Mouse (Mus musculus) CD4-positive, CD25-positive, alpha-beta regulatory T cell, adult 4 months (primary cell): ENCODE results near the gene Spns1. TPM values are rescaled to one million over a fixed set of nuclear protein-coding genes. Genes with fewer than 3 reads are reported as not detected.

Experiments
- ATAC-seq: one replicate; pipeline ENCODE4 v1.8.0; 2017
- polyA plus RNA-seq, 2 experiments: library from polyadenylated mRNA; unstranded; fragments of 100-300 nt; shearing (Covaris generic); gene quantifications; one replicate each; pipeline ENCODE4 v1.2.1; 2017

Gene Spns1
- polyA plus RNA-seq, 2 experiments from 2014 or later = 42.8 to 86.8 TPM

DNA sequence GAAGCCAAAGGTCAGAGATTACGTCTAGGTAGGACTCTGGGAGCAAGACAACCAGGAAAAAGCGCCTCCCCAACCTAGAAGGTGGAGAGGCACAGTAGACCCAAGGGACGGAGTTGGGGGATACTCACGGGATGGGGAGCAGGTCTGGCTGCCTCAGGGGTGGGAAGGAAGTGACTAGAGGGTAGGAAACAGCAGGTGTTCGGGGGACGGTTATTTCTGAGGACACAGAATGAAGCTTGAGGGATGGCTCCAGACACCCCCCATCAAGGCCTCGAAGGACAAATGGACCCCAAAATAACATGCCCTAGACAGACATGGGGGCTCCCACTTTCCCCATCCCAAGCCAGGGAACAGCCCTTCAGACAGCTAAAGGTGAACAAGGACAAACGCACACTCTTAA, 8.9 kb downstream of the Spns1 start:
- no peak for ATAC-seq

DNA sequence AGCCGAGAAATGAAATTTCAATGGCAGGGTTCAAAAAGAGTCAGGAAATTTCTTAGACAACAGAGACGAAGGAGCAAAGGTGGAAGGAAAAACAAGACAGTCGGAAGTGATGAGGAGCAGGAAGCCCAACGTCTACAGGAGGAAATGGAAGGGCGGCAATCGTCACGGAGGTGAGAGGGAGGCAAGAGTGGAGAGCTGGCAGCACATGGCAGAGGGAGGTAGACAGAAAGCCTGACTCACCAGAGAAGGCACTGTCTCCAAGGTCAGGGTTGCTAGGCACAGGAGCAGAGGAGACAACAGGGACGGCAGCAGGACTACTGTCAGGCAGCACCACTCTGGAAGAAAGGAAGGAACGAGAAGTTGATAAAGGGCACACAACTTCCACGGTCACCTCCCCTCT, 9.6 kb downstream of the Spns1 start:
- peak; percentile 41 for ATAC-seq

- no peak for ATAC-seq
Measured at GRCm38 (mm10) chr7:126363038-126363437, 14.2 kb downstream of the Spns1 start.

- ATAC-seq = no peak
Measured at GRCm38 (mm10) chr7:126359049-126359448, 18.2 kb downstream of the Spns1 start.

GRCm38 (mm10) chr7:126358413-126358812, 18.8 kb downstream of the Spns1 start:
- peak; percentile 44 for ATAC-seq

DNA sequence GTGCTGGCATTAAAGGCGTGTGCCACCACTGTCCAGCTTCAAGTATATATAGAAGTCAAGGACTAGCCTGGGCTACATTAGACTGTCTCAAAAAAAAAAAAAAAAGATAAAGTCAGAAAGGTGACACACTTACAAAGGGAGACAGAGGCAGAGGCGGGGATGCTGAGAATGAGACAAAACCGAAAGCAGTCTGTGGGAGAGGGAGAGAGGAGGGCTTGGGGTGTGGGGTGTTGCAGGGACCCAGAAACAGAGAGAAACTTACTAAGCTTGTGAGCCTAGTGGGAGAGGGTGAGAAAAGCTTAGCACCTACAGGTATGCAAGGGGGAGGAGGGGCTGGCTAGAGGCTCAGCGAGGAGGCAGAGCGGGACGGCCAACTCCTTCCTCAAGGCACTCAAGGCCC, 19.4 kb downstream of the Spns1 start:
- ATAC-seq = peak; percentile 54

GRCm38 (mm10) chr7:126356793-126357591, 20.3 kb downstream of the Spns1 start:
- ATAC-seq = peak; percentile 25

DNA sequence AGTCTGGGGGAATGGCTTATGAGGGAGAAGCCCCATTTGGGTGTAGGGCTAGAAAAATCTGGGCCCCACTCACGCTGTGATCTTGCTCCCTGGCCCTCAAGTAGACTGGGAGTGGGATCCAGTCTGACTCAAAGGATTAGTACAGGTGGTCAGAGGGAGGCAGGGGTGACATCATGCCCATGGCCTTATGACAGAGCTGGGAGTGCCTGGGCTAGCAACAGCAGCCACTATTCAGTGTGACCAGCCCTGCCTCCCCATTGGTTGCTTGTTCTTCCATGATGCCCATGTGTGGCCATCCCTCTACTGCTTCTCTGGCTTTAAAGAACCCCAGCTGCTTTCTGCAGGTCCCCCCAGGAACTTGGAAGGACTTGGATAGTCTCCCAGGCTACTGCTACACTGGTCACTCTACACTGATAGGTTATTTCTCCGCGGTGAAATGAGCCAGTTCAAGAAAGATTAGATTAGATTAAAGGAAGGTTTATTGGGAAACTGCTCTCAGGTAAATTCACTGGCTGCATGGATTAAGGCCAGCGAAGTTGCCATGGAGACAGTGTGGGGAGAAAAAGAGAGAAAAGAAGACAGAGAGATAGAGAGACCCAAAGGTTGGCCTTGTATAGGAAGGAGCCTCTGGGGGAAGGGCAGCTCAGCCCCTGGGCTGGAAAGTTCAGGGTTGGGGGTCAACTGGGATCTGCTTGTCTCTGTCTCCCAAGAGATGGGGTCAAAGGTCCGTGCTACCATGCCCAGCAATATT, 21.2 kb downstream of the Spns1 start:
- ATAC-seq = no peak

GRCm38 (mm10) chr7:126354738-126355614, 22.3 kb downstream of the Spns1 start:
- ATAC-seq = no peak

GRCm38 (mm10) chr7:126353994-126354365, 23.3 kb downstream of the Spns1 start:
- ATAC-seq = no peak

- ATAC-seq = no peak
Measured at GRCm38 (mm10) chr7:126353251-126353993, 23.8 kb downstream of the Spns1 start.

GRCm38 (mm10) chr7:126351419-126351951, 25.8 kb downstream of the Spns1 start:
- ATAC-seq = no peak

DNA sequence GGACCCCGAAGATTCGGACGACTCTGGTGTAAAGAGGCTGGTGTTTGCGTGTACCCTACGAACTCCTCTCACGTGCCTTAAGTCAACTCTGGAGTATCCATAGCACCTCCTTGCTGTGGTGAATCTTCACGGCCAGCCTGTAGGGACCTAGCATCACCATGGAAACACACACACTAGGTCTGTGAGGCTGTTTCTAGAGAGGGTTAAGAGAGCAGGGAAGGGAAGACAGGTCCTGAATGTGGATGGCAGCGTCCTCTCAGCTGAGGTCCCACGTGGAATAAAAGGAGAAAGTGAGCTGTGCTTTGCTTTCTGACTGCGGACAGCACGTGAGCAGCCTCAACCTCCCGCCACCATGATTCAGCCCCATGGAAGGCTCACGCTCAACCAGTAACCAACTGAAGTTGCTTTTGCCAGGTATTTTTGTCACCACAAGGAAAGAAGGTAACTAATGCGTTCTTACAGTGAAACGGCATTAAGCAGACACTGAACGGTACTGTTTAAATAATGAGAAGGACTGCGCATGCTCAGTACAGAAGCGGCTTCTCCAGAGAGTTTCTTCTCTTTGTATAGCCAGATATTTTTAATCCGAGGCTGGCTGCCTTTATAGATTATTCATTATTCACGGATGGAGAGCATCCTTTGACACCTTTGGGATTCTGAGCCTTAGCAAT, 26.4 kb downstream of the Spns1 start:
- no peak for ATAC-seq

- no peak for ATAC-seq
Measured at GRCm38 (mm10) chr7:126348293-126348692, 29.0 kb downstream of the Spns1 start.

GRCm38 (mm10) chr7:126347098-126347497, 30.2 kb downstream of the Spns1 start:
- peak; percentile 56 for ATAC-seq

- ATAC-seq = no peak
Measured at GRCm38 (mm10) chr7:126345969-126346368, 31.3 kb downstream of the Spns1 start.

- ATAC-seq = no peak
Measured at GRCm38 (mm10) chr7:126345557-126345956, 31.7 kb downstream of the Spns1 start.

GRCm38 (mm10) chr7:126340896-126341295, 36.4 kb downstream of the Spns1 start:
- ATAC-seq = no peak

- peak; percentile 72 for ATAC-seq
Measured at GRCm38 (mm10) chr7:126340206-126340618, 37.0 kb downstream of the Spns1 start.

DNA sequence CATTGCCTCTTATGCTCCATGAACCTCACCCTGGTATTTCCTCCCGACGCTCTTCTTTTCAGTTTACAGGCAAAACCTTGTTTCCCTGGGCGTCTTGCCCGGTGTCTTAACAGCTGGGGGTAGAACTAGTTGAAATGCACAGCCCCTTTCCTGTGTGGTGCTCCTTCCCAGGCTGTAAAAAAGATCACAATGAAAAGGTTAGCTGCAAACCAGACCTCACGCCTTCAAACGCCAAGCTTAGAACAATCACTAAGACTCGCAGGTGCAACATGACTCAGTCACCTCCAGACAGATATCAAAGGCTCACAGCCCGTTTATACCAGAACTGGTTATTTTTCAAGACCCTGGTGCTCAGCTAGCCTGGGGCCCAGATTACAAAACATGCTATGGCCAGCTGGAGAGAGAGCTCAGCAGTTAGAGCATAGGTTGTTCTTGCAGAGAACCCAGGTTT, 37.7 kb downstream of the Spns1 start:
- peak; percentile 46 for ATAC-seq

- ATAC-seq = no peak
Measured at GRCm38 (mm10) chr7:126338906-126339305, 38.3 kb downstream of the Spns1 start.
